In the genomic region with DNA sequence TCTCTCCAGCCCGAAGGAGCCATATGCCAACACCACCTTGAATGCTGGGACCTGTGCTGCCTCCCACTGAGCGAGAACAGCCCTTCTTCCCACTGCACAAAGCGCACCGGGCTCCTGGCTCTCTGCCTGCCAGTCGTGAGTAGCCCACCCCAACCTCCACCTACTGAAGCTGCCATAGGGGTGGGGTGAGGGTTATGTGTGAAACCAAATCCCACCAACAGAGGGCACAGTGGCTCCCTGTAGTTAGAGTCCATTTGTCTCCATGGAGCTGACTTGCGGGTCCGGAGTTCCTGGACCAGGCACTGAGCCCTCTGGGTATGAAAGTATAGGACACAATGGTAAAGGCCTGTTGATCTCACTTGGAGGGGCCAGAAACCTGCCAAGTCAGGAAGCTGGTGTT, we compare ENCODE assay signal across 10 mouse cellular contexts. TPM values are rescaled to one million over a fixed set of nuclear protein-coding genes. Genes with fewer than 3 reads are reported as not detected.
A peak's percentile ranks its signal among the peaks of the same experiment; 100 is the strongest.
DNase-seq lines count a peak whose midpoint lies in the region; ATAC-seq and TF ChIP-seq lines count a peak whose summit lies in the region.
"Had no signal": no experiment of that assay in that cellular context is flagged by ENCODE, and none has a peak within 500 bp of the region (broad histone marks: within the 10 kb centered on the region; RNA-seq: fewer than 3 reads in every experiment).

No protein-coding gene starts in this region.

- peak; percentile 58; the same call in 1 of the 2 replicates for ATAC-seq in heart, postnatal 0 days (ENCODE audit: insufficient read depth, low read depth)
- ATAC-seq in hematopoietic stem cell, adult 5-6 weeks (replicated peaks in 1 of 2; ENCODE audit: insufficient read depth in 1 of 2, low FRiP score in 2 of 2, low TSS enrichment in 1 of 2, low read depth in 1 of 2, poor library complexity in 2 of 2, severe bottlenecking in 2 of 2), result peak; percentile 73 to 82
- no peak for ATAC-seq in activated CD4-positive, CD25-positive, alpha-beta regulatory T cell, adult 4 months

- peak; percentile 49 for TF ChIP-seq CTCF in heart, postnatal 0 days (IDR thresholded peaks at IDR 0.05; ENCODE audit: low read depth)

- H3K27me3 ChIP-seq in heart, postnatal 0 days (ENCODE audit: control insufficient read depth, insufficient read depth, low read length), result peaks cover 19% of the 10 kb centered on the region; the same call in 1 of the 2 replicates
- peaks cover 31% of the 10 kb centered on the region for H3K27me3 ChIP-seq in heart, embryonic 10.5 days (ENCODE audit: insufficient read depth, poor library complexity, severe bottlenecking)

- no peaks in the 10 kb centered on the region for H3K9me3 ChIP-seq in heart, postnatal 0 days (replicated peaks; ENCODE audit: control insufficient read depth, low read length)
- no peaks in the 10 kb centered on the region for H3K9me3 ChIP-seq in heart, embryonic 10.5 days
- H3K9me3 ChIP-seq: limb, embryonic 15.5 days had no signal

- no peak overlapping the region for H3K9ac ChIP-seq in heart, postnatal 0 days (replicated peaks; ENCODE audit: low read depth, low read length)
- H3K9ac ChIP-seq: limb, embryonic 15.5 days had no signal

- no peak overlapping the region for H3K4me3 ChIP-seq in heart, postnatal 0 days (ENCODE audit: low read depth, low read length)
- H3K4me3 ChIP-seq in heart, embryonic 10.5 days, result no peak overlapping the region
- H3K4me3 ChIP-seq: limb, embryonic 15.5 days had no signal

- TF ChIP-seq EP300 in heart, postnatal 0 days (IDR thresholded peaks at IDR 0.05; ENCODE audit: low read depth), result no peak

- no peaks in the 10 kb centered on the region for H3K36me3 ChIP-seq in heart, postnatal 0 days (replicated peaks; ENCODE audit: control insufficient read depth, insufficient read depth, low read length)
- no peaks in the 10 kb centered on the region for H3K36me3 ChIP-seq in heart, embryonic 10.5 days
- H3K36me3 ChIP-seq: limb, embryonic 15.5 days had no signal

- no peak for DNase-seq in heart, postnatal 0 days (ENCODE audit: low spot score)
- DNase-seq in heart, embryonic 10.5 days (ENCODE audit: low spot score), result no peak
- DNase-seq in B cell, adult 2 months, result peak; percentile 44 to 48
- peak; percentile 40 for DNase-seq in adipocyte (ENCODE audit: low spot score)
- DNase-seq in lung, postnatal 36 days, result peak; percentile 52
- no peak for DNase-seq in heart, adult 9 months (ENCODE audit: low spot score in 2 of 2)

- H3K27ac ChIP-seq in heart, postnatal 0 days (ENCODE audit: low read depth), result no peak overlapping the region
- H3K27ac ChIP-seq in heart, embryonic 10.5 days, result no peak overlapping the region
- H3K27ac ChIP-seq: limb, embryonic 15.5 days had no signal

- H3K4me1 ChIP-seq in heart, postnatal 0 days (ENCODE audit: control insufficient read depth, insufficient read depth), result no peaks in the 10 kb centered on the region
- no peaks in the 10 kb centered on the region for H3K4me1 ChIP-seq in heart, embryonic 10.5 days

- no peak overlapping the region for H3K4me2 ChIP-seq in heart, postnatal 0 days (ENCODE audit: low read depth, low read length)
- H3K4me2 ChIP-seq: limb, embryonic 15.5 days had no signal

- 14% methylated on average over 7 of the region's 7 CpGs for WGBS in heart, postnatal 0 days
- 16% methylated on average over 7 of the region's 7 CpGs for WGBS in heart, embryonic 10.5 days

RNA-seq across cellular contexts. Expression of a gene that starts 10.2 kb away (rescaled TPM):
- not detected in 2 replicates for total RNA-seq in heart, postnatal 0 days (2014; rRNA removed; ENCODE audit: low replicate concordance)
- not detected in 2 replicates for polyA plus RNA-seq in heart, postnatal 0 days (2015; fragmentation: Nextera tagmentation; extraction: Ambion mirVana)
- polyA plus RNA-seq in heart, embryonic 10.5 days (2016; fragmentation: Nextera tagmentation; extraction: Ambion mirVana), result not detected in 2 replicates
- total RNA-seq in hematopoietic stem cell, adult 5-6 weeks (2017), result not detected in 2 replicates
- not detected for polyA plus RNA-seq in activated CD4-positive, CD25-positive, alpha-beta regulatory T cell, adult 4 months (2017; shearing (Covaris generic))
- polyA plus RNA-seq: embryonic facial prominence, embryonic 14.5 days; limb, embryonic 15.5 days had no signal

RNA-seq across cellular contexts. Expression of a gene that starts 11.7 kb away (rescaled TPM):
- total RNA-seq in heart, postnatal 0 days (2014; rRNA removed; ENCODE audit: low replicate concordance), result not detected in 2 replicates
- not detected in 2 replicates for polyA plus RNA-seq in heart, postnatal 0 days (2015; fragmentation: Nextera tagmentation; extraction: Ambion mirVana)
- 0.27 and 0.44 TPM in 2 replicates for polyA plus RNA-seq in heart, embryonic 10.5 days (2016; fragmentation: Nextera tagmentation; extraction: Ambion mirVana)
- total RNA-seq in hematopoietic stem cell, adult 5-6 weeks (2017), result 0.65 TPM in 1 of 2 replicates, not detected in the other
- not detected for polyA plus RNA-seq in activated CD4-positive, CD25-positive, alpha-beta regulatory T cell, adult 4 months (2017; shearing (Covaris generic))

Comparison
In these comparisons a context has a peak if more than half of its experiments do, and no peak if none do; other contexts are left out.
1. DNase-seq: peak in B cell, adult 2 months (2 of 2), adipocyte (single experiment) and lung, postnatal 36 days (single experiment); none in heart, postnatal 0 days (single experiment), heart, embryonic 10.5 days (single experiment) and heart, adult 9 months (0 of 2).